Mouse (Mus musculus): ENCODE results near the gene Gprc6a.

Gene Gprc6a

DNA sequence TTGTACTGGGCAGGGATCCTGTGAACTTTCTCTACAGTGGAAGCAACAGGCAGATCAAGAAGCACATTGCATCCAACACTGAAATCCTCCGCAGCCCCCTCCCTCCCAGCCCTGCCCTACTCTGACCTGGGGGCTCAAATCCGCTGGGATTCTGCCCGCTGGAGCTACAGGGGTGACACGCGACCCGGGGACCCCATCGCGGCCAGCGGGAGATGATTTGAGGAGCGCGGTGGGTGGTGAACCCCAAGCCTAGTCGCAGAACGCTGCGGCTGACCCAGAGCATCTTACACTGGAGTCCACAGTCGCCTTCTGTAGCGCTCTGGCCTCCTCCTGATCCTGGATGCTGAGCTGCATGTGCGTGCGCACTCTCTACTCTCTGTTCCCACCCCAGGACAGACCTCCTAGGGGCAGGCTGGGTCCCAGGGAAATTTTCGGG is 41.1 kb downstream of the Gprc6a start, which contains the start of gene Fam162b:
TSS of gene Fam162b (minus strand) at position 379 of the 436 bp plus-strand sequence.
- DNase-seq (ENCODE audit: low spot score in 2 of 2), result no peak

DNA sequence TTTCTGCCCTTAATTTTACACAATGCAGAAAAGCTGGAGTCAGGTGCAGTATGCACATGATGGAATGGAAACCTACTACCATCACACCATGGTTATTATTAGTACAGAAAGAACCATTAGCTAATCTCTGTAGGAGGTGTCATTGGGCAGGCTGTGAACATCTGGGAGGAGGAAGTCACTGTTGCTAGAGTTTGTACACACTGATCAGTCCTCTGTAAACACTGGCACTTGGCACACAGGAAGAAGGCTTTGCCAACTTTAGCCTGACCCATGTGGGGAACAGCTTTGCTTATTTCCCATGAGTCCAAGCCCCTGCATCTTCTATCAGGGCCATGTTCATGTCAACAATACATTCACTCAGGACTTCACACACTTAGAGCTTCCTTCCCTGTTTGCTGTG is 46.3 kb downstream of the Gprc6a start:
- DNase-seq (ENCODE audit: low spot score in 2 of 2), result no peak

DNA sequence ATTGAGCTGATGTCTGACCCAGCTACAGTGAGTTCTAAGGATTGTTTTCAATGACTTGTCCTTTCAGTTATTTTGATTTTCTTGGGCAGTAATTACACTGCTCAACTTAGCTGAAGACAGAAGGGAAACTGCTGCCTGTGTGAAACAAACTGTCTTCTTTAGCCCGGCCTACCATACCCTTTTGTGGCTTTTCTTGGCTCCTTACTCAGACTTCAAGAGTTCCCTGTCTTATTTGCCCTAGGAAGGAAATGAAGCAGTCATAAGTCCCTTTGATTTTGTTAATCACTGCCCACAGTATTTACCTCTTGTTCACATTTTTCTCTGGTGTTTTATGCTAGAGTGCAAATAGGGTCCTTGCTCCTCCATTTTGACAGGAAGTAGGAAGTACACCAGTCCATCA is 46.9 kb downstream of the Gprc6a start:
- DNase-seq (ENCODE audit: low spot score in 2 of 2), result no peak

DNA sequence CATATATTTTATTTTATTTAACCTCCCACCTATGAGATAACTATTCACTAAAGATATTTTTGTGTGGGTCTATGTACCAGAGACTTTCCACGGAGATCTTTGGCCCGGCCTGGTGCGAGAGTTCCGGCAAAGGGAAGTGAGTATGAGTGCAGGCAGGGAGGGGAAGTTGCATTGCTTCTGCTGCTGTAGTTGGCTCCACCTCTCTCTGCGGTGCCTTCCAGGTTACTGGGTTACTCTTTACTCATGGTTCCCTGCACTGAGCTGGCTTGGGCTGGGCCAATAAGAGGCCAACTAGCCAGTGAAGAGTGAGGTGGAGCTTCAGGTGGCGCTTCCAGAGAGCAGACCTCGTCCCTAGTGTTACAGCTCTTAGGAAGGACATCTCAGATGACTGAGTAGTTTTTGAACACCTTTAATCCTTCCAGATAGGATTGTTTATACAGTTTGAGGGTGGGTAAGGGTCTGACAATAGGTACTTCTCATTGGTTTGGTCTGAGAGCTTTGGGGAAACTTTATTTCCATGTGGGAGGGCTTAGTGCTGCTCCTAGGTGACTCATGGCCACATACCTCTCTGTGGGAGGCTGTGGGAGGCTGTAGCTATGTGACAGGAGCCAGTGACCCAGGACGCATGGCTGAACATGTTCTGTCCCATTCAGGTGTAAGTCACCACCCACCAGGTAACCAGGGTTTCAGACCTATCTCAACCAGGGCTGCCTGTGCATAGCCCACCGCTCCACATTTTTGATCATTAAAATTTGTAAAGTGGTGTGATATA is 59.9 kb downstream of the Gprc6a start:
- DNase-seq (ENCODE audit: low spot score in 2 of 2), result peak in 1 of 2 experiments; percentile 16

All from spleen, postnatal 10 days (tissue).